ENCODE assay signal across 10 mouse cellular contexts in genomic region chr2:76690436-76691204, GRCm38 (mm10). TPM values are rescaled to one million over a fixed set of nuclear protein-coding genes. Genes with fewer than 3 reads are reported as not detected.
DNase-seq lines count a peak whose midpoint lies in the region; ATAC-seq and TF ChIP-seq lines count a peak whose summit lies in the region.
"Had no signal": no experiment of that assay in that cellular context is flagged by ENCODE, and none has a peak within 500 bp of the region (broad histone marks: within the 10 kb centered on the region; RNA-seq: fewer than 3 reads in every experiment).

No protein-coding gene starts in this region.

- H3K4me1 ChIP-seq in midbrain, embryonic 10.5 days, result no peaks in the 10 kb centered on the region
- no peaks in the 10 kb centered on the region for H3K4me1 ChIP-seq in limb, embryonic 10.5 days
- H3K4me1 ChIP-seq: intestine, embryonic 15.5 days; midbrain, embryonic 12.5 days had no signal

- no peak for TF ChIP-seq CTCF in left cerebral cortex, adult 2 months (IDR thresholded peaks at IDR 0.05)

- H3K9me3 ChIP-seq in midbrain, embryonic 10.5 days (replicated peaks), result no peaks in the 10 kb centered on the region
- no peaks in the 10 kb centered on the region for H3K9me3 ChIP-seq in limb, embryonic 10.5 days (replicated peaks)
- H3K9me3 ChIP-seq: intestine, embryonic 15.5 days; midbrain, embryonic 12.5 days had no signal

- no peak overlapping the region for H3K4me3 ChIP-seq in midbrain, embryonic 10.5 days
- H3K4me3 ChIP-seq in left cerebral cortex, adult 2 months, result no peak overlapping the region
- no peak overlapping the region for H3K4me3 ChIP-seq in limb, embryonic 10.5 days
- H3K4me3 ChIP-seq: intestine, embryonic 15.5 days; midbrain, embryonic 12.5 days had no signal

- ATAC-seq in CD4-positive, CD25-positive, alpha-beta regulatory T cell, adult 4 months, result no peak
- ATAC-seq: intestine, embryonic 15.5 days had no signal

- no peak overlapping the region for H3K27ac ChIP-seq in midbrain, embryonic 10.5 days (replicated peaks)
- no peak overlapping the region for H3K27ac ChIP-seq in left cerebral cortex, adult 2 months
- H3K27ac ChIP-seq in limb, embryonic 10.5 days, result no peak overlapping the region
- H3K27ac ChIP-seq: intestine, embryonic 15.5 days; midbrain, embryonic 12.5 days had no signal

- WGBS in midbrain, embryonic 10.5 days, result 90% methylated on average over 12 of the region's 12 CpGs
- 90% methylated on average over 12 of the region's 12 CpGs for WGBS in limb, embryonic 10.5 days

- peak; percentile 88 for DNase-seq in 416B (ENCODE audit: low read depth)
- DNase-seq in adrenal gland, postnatal 36 days, result peak; percentile 62 to 75
- DNase-seq in heart, postnatal 25 days (ENCODE audit: low spot score), result peak; percentile 65
- peak; percentile 76 to 83 for DNase-seq in lung, adult 18-20 months
- DNase-seq in midbrain, embryonic 10.5 days (ENCODE audit: low spot score), result no peak
- DNase-seq in left cerebral cortex, adult 2 months (ENCODE audit: extremely low spot score in 1 of 2, low spot score in 2 of 2), result no peak
- no peak for DNase-seq in limb, embryonic 10.5 days (ENCODE audit: low spot score)

- H3K36me3 ChIP-seq in midbrain, embryonic 10.5 days, result peaks cover 90% of the 10 kb centered on the region
- peaks cover 92% of the 10 kb centered on the region for H3K36me3 ChIP-seq in limb, embryonic 10.5 days

- no peaks in the 10 kb centered on the region for H3K27me3 ChIP-seq in midbrain, embryonic 10.5 days (ENCODE audit: low read depth, poor library complexity, severe bottlenecking)
- H3K27me3 ChIP-seq in limb, embryonic 10.5 days (ENCODE audit: low read depth, poor library complexity, severe bottlenecking), result no peaks in the 10 kb centered on the region
- H3K27me3 ChIP-seq: intestine, embryonic 15.5 days; midbrain, embryonic 12.5 days had no signal

- intact Hi-C loops in heart, postnatal 25 days (cut with DNase I), result no loop called here
- intact Hi-C loops in left cerebral cortex, adult 2 months (cut with DNase I), result no loop called here

RNA-seq across cellular contexts. Expression of gene Plekha3, which starts 15.5 kb away (rescaled TPM):
- total RNA-seq in adrenal gland, postnatal 36 days (2021), result 10 to 100 TPM; 49.6 to 54.7 TPM
- 10 to 100 TPM; 17.8 to 20.7 TPM for total RNA-seq in heart, postnatal 25 days (2021)
- 4.9 and 6.2 TPM in 2 replicates for polyA plus RNA-seq in midbrain, embryonic 10.5 days (2016; fragmentation: Nextera tagmentation; extraction: Ambion mirVana)
- total RNA-seq in left cerebral cortex, adult 2 months (2021), result 10 to 100 TPM; 40.5 to 41.4 TPM
- 10 to 100 TPM; 10.7 to 13.1 TPM for polyA plus RNA-seq in CD4-positive, CD25-positive, alpha-beta regulatory T cell, adult 4 months (2017; shearing (Covaris generic))
- polyA plus RNA-seq in limb, embryonic 10.5 days (2016; fragmentation: Nextera tagmentation; extraction: Ambion mirVana), result 12.4 and 12.6 TPM in 2 replicates

RNA-seq across cellular contexts. Expression of gene Fkbp7, which starts 17.7 kb away (rescaled TPM):
- total RNA-seq in adrenal gland, postnatal 36 days (2021), result 10 to 100 TPM; 20.7 to 25.7 TPM
- total RNA-seq in heart, postnatal 25 days (2021), result 10 to 100 TPM; 19.7 to 21.2 TPM
- polyA plus RNA-seq in midbrain, embryonic 10.5 days (2016; fragmentation: Nextera tagmentation; extraction: Ambion mirVana), result 12.1 and 15.5 TPM in 2 replicates
- 1 to 10 TPM; 4.9 to 7.1 TPM for total RNA-seq in left cerebral cortex, adult 2 months (2021)
- 1 to 10 TPM; 4.8 to 5.9 TPM for polyA plus RNA-seq in CD4-positive, CD25-positive, alpha-beta regulatory T cell, adult 4 months (2017; shearing (Covaris generic))
- 22.0 and 31.4 TPM in 2 replicates for polyA plus RNA-seq in limb, embryonic 10.5 days (2016; fragmentation: Nextera tagmentation; extraction: Ambion mirVana)

RNA-seq across cellular contexts. Expression of gene Pjvk, which starts 42.3 kb away (rescaled TPM):
- total RNA-seq in adrenal gland, postnatal 36 days (2021), result under 1 TPM; 0.26 to 0.40 TPM
- not detected for total RNA-seq in heart, postnatal 25 days (2021)
- polyA plus RNA-seq in midbrain, embryonic 10.5 days (2016; fragmentation: Nextera tagmentation; extraction: Ambion mirVana), result 0.40 and 0.69 TPM in 2 replicates
- not detected for total RNA-seq in left cerebral cortex, adult 2 months (2021)
- not detected for polyA plus RNA-seq in CD4-positive, CD25-positive, alpha-beta regulatory T cell, adult 4 months (2017; shearing (Covaris generic))
- polyA plus RNA-seq in limb, embryonic 10.5 days (2016; fragmentation: Nextera tagmentation; extraction: Ambion mirVana), result 0.65 and 1.0 TPM in 2 replicates

RNA-seq across cellular contexts. Expression of gene Prkra, which starts 42.8 kb away (rescaled TPM):
- total RNA-seq in adrenal gland, postnatal 36 days (2021), result 10 to 100 TPM; 22.0 to 32.0 TPM
- total RNA-seq in heart, postnatal 25 days (2021), result 10 to 100 TPM; 13.3 to 15.2 TPM
- 83.7 and 86.8 TPM in 2 replicates for polyA plus RNA-seq in midbrain, embryonic 10.5 days (2016; fragmentation: Nextera tagmentation; extraction: Ambion mirVana)
- 10 to 100 TPM; 15.2 to 17.0 TPM for total RNA-seq in left cerebral cortex, adult 2 months (2021)
- polyA plus RNA-seq in CD4-positive, CD25-positive, alpha-beta regulatory T cell, adult 4 months (2017; shearing (Covaris generic)), result 10 to 100 TPM in 1 of 2 experiments, 1 to 10 TPM in 1; 9.3 to 11.3 TPM
- 76.4 and 91.0 TPM in 2 replicates for polyA plus RNA-seq in limb, embryonic 10.5 days (2016; fragmentation: Nextera tagmentation; extraction: Ambion mirVana)

Comparison
In these comparisons a context has a peak if more than half of its experiments do, and no peak if none do; other contexts are left out.
1. DNase-seq: peak in 416B (single experiment), adrenal gland, postnatal 36 days (2 of 2), heart, postnatal 25 days (single experiment) and lung, adult 18-20 months (2 of 2); none in midbrain, embryonic 10.5 days (single experiment), left cerebral cortex, adult 2 months (0 of 2) and limb, embryonic 10.5 days (single experiment).